Mouse (Mus musculus) urinary bladder, postnatal 4 days (tissue): ENCODE measurements at regions not wholly inside any gene's neighbourhood (a gene's known extent, or its start where the extent isn't known, plus 50 kb on each side); places are given as distances from the start of the nearest gene placed in this dataset.

ENCODE experiments used
- DNase-seq, 2 experiments: peaks; one replicate each; pipeline ENCODE4 v3.0.0; 2021 to 2022; ENCODE audit warnings: low spot score in 2 of 2

DNA sequence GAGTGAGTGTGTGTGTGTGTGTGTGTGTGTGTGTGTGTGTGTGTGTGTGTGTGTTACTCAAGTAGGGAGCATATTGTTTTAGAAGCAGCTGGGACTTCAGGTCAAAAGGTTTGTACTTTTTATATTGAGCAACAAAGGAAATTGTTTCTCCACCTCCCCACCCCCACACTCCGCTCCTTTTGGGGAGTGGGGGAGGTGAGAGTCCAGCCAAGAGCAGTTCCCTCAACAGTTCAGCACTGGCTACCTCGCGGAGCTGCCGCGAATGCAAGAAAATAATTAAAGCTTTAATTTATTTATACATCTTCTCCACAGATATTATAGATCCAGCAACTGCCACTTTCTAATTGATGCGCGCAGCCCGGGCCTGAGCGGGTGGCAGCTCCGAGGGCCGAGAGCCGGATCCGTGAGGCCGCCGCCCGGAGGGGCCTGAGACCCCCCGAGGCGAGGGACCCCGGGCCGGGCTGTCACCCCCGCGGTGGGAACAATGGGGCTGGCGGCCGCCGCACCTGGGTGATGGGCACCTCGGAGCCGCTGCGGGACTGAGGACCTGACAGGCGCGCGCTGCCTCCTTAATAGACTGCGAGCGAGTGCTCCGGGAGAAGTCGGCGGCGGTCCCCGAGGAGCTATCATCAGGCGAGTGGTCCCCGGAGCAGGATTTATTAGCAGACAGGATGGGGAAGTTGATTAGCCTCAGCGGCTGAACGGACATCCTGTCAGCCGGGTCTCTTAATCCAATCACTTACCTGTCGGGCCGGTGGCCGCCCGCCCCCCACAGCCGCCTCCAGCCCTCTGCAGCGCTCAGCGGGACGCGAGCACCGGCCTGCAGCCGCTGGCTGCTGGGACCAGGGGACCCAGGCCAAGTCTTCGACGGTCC lies 124.4 kb downstream of the Melk start:
- no peak for DNase-seq

DNA sequence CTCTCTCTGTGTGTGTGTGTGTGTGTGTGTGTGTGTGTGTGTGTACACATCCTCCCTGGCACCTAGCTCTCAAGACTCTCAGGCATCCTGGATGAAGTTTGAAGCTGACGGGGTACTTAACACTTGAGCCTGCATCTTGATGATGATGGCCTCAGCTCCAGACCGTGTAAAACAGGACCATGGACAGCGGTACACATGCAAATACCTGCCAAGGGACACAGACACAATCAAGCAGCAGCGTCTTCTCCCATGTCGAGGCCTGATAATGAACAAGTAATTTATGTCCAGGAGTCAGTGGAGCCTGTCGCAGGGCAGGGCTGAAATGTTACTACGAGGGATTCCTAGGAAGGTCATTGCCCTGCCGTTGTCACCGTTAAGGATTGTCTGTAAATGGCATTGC lies 133.9 kb downstream of the Melk start:
- no peak for DNase-seq

GRCm38 (mm10) chr4:44445511-44445910 lies 144.8 kb downstream of the Melk start:
- no peak for DNase-seq

DNA sequence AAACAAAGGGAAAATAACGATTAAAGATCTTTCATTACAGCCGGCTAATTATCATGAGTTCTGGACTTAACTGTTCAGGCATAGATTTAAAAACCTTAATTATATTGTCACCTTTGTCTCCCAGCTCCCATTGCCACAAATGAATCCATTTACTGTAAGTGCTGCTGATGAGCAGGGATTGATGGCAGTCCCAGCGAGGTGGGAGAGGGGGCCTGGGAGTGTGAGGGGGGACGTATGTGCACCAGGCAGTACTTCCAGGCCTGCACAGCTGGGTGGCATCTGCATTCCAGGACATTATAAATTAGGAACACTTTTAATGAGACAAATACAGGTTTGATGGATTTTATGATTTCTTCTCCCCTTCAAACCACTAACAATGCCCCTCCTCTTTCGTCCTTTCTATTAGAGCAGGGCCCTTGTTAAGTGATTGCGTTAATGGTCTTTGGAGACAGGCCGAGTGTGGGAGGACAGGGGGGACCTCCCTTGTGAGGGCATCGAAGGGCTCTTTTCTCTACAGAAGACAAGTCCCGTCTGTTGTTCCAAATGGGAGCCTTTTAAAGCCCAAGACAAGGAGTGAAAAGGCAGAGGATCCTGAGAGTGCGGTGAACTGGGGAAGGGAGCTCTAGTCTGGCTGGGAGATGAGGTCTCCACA lies 150.3 kb downstream of the Melk start:
- DNase-seq = no peak

DNA sequence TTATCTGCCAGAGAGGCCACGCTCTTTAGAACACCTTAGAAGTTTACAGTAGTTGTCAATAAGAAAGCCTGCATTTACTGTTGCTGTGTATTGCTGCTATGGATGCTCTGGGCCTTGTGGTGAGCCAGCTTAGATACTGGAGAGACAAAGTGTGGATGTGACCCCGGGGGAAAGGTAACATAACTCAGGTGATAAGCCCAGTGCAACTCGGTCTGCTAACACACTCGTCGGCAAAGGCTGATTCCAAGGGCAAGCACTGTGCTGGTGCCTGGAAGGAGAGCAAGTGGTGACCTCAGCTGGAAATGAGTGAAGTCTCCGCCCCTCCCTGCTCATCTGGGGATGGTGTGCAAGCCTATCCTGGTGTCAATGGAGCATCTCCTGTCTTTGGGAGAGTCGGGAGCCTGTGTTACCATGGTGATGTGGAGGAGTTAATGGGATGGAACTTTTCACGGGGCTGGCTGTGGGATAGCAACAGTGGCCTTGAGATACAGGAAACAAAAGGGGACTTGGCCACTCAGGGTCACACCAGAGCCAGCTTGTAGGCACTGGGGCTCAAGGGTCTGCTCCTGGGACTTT lies 151.5 kb downstream of the Melk start:
- peak in 1 of 2 experiments; percentile 44 for DNase-seq

GRCm38 (mm10) chr4:44453552-44453951 lies 152.9 kb downstream of the Melk start:
- DNase-seq = peak in 1 of 2 experiments; percentile 39

- peak in 1 of 2 experiments; percentile 56 for DNase-seq
Measured at GRCm38 (mm10) chr4:44455851-44456250, 155.2 kb downstream of the Melk start.

DNA sequence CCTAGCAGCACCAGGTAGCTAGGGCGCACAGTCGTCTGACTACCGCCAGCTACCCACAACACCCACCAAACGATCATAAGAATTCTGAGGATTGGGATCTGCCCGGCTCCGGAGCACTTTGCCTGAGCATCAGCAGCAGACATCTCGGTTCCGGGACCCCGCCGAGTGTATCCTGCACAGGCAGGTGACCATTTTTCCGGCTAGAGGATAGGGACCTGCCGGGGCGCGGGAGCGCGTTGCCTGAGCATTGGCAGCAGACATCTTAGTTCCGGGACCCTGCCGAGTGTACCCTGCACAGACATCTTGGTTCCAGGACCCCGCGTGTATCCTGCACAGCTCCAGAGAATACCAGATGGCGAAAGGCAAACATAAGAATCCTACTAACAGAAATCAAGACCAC lies 172.8 kb downstream of the Melk start:
- DNase-seq = peak in 1 of 2 experiments; percentile 55
